Mouse (Mus musculus) monocyte, adult 59 days (primary cell): Measurements from ENCODE around the gene Dynlt1b. TPM values are rescaled to one million over a fixed set of nuclear protein-coding genes. Genes with fewer than 3 reads are reported as not detected.

Experiments used
- total RNA-seq, 2 experiments: library from RNA; stranded (reverse); gene quantifications; one replicate each; pipeline ENCODE4 v1.2.4; 2023

The Dynlt1b gene
- total RNA-seq = 100 to 1,000 TPM; 178 to 183 TPM

GRCm38 (mm10) chr17:6429945-6430344, at the start of gene Dynlt1b:
Gene Dynlt1b (plus strand): TSS chr17:6430112.

Other genes with a start within 250 kb of the Dynlt1b start
- 1 to 10 TPM; 7.7 to 9.8 TPM for gene Tmem181a, start 173.3 kb upstream of the Dynlt1b start, total RNA-seq
- gene Dynlt1a, start 112.6 kb upstream of the Dynlt1b start, total RNA-seq = 1 to 10 TPM; 5.5 to 7.3 TPM
- 10 to 100 TPM; 11.1 to 20.2 TPM for gene Dynlt1c, start 171.6 kb downstream of the Dynlt1b start, total RNA-seq
- gene Dynlt1f, start 225.8 kb downstream of the Dynlt1b start, total RNA-seq = 100 to 1,000 TPM; 189 to 198 TPM
- gene Sytl3, start 229.0 kb downstream of the Dynlt1b start, total RNA-seq = under 1 TPM; 0.61 to 0.66 TPM